Mouse (Mus musculus): Measurements from ENCODE around the gene Mgat5.

Mgat5 gene

GRCm38 (mm10) chr1:127307361-127307760 lies 102.5 kb downstream of the Mgat5 start:
- DNase-seq (ENCODE audit: low spot score): no peak

DNA sequence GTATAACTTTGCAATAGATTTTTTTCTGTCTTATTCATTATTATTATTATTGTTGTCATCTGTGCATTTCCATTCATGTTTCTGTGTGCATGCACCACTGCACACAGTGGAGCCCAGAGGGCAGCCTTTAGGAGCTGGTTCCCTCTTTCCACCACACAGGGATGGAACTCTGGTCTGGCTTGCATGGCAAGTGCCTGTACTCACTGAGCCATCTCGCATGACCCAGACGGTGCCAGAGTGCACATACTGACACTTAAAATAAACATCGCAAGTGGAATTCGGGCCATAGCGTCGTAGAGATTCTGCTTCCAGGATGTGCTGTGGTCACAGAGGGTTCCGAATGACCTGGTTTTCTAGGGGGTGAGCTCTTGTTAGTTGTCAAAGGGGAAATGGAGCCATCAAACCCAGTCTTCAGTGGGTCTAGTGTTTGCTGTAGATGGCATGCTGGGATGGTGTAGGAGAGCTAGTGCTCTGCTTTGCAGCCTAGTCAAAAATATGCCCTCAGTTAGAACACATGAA lies 103.5 kb downstream of the Mgat5 start:
- no peak for DNase-seq (ENCODE audit: low spot score)

GRCm38 (mm10) chr1:127308989-127309701 lies 104.3 kb downstream of the Mgat5 start:
- no peak for DNase-seq (ENCODE audit: low spot score)

DNA sequence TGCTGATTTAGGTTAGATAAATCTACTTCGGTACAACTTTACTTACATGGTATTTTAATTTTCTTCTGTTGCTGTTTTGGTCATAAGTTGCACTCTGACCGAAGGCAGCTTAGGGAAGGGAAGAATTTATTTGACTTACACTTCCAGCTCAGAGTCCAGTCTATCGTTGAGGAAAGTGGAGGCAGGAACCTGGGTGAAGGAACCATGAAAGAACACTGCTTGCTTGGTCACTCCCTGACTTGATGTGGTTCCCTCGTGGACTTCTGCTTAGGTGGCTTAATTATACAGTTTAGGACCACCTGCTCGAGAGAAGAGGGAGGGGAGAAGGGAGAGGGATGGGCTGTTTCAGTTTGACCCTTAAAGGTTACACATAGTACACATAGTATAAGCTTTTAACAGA lies 105.2 kb downstream of the Mgat5 start:
- DNase-seq (ENCODE audit: low spot score): no peak

DNA sequence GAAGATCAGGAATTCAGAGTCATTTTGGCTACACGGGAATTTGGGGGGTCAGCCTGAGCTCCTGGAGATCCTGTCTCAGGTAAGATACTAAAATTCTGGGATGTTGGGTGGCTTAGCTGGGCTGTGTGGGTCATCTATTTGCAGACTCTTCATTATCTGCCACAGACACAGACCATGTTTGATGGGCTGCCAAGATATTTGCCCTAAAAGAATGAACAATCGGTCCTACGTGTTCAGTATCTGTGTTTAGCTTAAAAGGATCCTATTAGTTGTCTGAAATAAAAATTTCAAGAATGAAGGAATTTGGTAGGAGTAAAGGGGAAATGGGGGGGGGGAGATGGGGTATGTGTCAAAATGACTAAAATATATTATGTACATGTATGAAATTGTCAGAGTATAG lies 105.9 kb downstream of the Mgat5 start:
- DNase-seq (ENCODE audit: low spot score): no peak

DNA sequence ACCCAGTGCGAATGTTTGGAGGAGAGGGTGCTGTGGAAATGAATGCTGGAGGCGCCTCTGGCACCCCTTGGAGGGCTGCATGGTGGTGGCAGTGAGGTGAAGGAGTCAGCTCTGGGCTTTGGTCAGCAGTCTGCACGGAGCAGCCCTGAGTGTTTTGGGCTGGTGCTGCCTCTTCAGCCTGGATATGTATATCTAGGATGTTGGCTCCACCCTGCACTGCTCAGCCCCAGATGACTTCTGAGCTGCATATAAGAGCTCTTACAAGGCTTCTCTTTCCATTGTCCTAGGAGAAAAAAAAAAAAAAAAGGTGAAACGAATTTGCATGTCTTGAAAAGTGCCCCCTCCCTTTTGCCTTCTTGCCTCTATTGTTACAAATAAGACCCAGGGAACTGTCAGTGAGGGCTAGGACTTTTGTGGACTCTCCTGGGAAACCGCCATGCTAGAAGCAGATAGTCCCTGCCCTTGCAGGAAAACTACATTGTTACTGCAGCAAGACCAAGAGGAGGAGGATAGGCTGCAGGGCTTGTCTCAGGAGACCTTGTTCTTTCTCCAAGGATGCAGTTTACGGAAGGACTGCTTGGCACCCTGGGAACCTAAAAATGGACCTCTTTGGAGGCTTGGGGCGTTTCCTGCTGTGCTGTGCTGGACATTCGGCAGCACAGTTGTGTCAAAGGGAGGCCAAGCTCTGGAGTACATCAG lies 109.0 kb downstream of the Mgat5 start:
- no peak for DNase-seq (ENCODE audit: low spot score)

DNA sequence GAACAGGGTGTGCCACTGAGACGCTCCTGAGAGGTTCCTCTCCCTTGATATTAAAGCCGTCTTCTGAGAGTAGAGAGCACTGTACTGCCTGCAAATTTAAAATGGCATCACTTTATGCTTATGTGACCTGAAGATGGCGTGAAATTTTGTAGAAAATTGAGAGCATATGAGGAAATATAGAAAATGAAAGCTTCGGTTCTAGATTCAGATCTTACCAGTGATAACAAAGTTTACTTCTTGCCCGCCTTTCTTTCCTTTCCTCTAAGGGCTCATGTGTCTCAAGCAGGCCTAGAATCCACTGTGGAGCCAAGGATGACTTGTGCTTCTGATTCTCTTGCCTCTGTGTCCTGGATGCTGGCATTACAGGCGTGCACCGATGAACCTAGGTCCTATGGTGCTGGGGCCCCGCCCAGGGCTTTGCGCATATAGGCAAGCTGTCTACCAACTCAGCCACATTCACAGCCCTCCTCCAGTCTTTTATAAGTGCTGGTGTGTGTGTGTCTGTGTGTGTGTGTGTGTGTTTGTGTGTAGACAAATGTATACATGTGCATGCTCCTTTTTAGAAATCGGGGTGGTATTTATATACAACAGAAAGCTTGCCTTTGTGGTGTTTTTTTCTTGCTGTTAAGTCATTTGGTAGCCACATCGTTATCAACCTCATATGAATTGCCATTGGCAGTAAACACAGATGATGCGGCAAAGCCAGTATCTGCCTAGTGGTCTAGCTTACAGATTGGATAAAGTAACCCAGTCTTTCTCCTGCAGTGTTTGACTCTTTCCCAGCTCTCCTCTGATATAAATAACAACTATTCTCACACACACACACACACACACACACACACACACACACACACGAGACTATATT lies 111.2 kb downstream of the Mgat5 start:
- no peak for DNase-seq (ENCODE audit: low spot score)

DNA sequence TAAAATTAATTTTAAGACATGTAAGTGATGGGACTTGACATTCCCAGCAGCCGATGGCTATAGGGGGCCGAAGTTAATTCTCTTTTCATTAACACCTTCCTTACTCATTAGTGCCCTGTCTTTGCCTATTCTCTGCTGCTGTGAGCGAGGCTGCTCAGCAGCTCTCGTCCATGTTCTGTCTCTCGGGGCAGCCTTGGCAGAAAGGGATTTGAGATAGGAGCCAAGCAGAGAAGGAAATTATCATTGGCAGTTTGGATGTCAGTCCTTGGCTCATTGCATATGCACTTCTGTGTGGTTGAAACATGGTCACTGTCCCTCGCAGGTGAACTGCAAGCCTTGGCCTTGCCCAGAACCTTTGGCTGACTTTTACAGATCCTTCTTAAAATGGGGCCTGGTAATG lies 111.8 kb downstream of the Mgat5 start:
- no peak for DNase-seq (ENCODE audit: low spot score)

- DNase-seq (ENCODE audit: low spot score): no peak
Observed at GRCm38 (mm10) chr1:127317541-127317940, 112.7 kb downstream of the Mgat5 start.

- DNase-seq (ENCODE audit: low spot score): no peak
Observed at GRCm38 (mm10) chr1:127318486-127318885, 113.7 kb downstream of the Mgat5 start.

DNA sequence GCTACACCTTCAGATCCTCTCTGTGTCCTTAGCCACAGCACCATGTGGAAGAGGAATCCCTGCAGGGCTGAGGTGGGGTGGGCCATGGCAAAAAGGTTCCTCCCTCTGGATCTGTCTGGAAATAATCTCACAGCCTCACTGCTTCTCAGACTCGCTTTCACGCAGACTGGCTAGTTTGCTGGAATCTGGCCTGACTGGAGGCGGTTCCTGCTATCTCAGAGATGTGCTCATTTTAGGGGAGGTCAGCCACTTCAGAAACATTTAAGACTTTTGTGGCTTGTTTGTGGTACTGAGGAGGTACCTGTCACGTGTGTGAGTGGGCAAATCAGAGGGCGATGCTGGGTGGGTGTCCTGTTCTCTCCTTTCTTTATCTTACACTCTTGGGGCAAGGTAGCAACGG lies 115.0 kb downstream of the Mgat5 start:
- DNase-seq (ENCODE audit: low spot score): no peak

DNA sequence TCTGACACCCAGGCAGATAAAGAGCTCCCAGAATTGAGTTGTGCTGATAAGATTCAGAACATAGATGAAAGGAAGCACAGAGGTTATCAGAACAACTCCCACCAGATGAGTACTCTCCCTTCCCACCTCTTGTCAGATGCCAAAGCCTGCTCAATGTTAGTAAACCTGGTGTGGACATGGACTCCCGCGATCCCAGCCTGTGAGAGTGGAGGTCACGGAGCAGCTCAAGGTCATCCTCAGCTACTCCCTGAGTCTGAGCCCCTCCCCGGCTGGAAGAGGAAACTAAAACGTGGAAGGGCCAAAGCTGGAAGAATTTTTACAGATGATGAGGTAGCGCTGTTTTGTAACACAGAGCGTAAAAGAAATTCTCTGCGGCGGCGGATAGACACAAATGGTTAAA lies 116.1 kb downstream of the Mgat5 start:
- no peak for DNase-seq (ENCODE audit: low spot score)

- no peak for DNase-seq (ENCODE audit: low spot score)
Observed at GRCm38 (mm10) chr1:127321638-127322037, 116.8 kb downstream of the Mgat5 start.

GRCm38 (mm10) chr1:127322169-127322805 lies 117.5 kb downstream of the Mgat5 start:
- DNase-seq (ENCODE audit: low spot score): no peak

DNA sequence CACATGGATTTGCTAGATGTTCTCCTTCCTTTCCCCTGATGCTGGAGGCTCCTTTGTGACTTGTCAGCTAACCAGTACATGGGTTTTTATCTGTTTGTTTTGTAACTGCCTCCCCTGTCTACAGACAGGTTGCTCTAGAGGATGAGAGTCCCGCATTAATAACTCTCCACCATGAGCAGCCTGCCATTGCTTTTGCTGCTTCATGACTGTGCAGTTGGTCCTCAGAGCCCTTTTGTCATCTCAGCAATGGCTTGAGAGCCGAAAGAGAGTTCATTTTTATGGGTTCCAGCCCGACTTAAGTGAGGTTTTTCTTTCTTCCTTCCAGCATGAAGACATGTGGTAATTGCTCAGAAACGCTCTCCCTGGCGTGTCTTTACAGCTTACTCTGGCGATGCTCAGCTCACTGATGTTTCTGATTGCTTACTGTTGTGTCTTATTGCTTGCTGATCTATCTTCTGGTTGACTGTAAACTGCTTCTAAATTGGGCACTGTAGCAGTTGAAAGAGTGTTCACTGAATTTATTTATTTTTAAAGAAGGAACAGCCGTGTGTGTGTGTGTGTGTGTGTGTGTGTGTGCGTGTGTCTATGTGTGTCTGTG lies 120.9 kb downstream of the Mgat5 start:
- DNase-seq (ENCODE audit: low spot score): no peak

GRCm38 (mm10) chr1:127327773-127328172 lies 123.0 kb downstream of the Mgat5 start:
- no peak for DNase-seq (ENCODE audit: low spot score)

GRCm38 (mm10) chr1:127328354-127328875 lies 123.6 kb downstream of the Mgat5 start:
- no peak for DNase-seq (ENCODE audit: low spot score)

DNA sequence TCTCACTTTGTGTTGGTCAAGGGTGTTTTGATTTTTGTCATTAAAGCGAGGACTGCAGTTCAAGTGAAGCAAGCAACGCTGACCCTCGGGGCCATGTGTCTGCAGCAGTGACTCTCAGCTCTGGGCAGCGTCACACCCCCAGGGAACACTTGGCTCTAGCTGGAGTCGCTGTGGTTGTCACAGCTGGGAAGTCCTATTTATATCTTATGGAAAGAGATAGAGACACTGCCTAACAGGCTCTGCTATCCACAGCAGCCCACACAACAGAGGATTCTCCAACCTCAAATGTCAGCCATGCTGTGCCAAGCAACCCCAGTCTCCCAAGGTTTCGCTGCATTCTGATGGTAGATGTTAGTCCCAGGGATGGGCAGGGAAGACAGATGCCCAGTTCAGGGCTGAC lies 125.0 kb downstream of the Mgat5 start:
- DNase-seq (ENCODE audit: low spot score): no peak

GRCm38 (mm10) chr1:127337740-127338139 lies 132.9 kb downstream of the Mgat5 start:
- peak; percentile 23 for DNase-seq (ENCODE audit: low spot score)

GRCm38 (mm10) chr1:127338833-127339487 lies 134.1 kb downstream of the Mgat5 start:
- DNase-seq (ENCODE audit: low spot score): no peak

DNA sequence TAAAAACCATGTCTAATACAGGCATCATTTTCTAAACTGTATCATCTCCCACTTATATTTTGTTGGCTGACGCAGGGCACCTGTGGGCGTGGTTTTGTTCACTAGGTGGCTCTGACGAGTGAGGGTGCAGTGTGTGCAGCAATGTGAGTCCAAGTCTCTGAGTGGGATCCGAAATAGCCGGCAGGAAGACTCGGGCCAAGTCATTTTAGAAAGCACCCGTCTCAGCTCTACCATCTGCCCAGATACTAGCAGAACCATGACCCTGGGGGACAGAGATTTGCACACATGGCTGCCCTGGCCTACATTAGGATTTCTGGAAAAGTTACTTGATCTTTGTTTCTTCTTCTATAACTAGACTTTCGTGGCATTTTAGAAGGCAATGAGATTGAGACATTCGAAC lies 135.5 kb downstream of the Mgat5 start:
- no peak for DNase-seq (ENCODE audit: low spot score)

All from layer of hippocampus, adult 11-12 months (tissue).